Mouse (Mus musculus): ENCODE data around the gene Pelo. TPM values are rescaled to one million over a fixed set of nuclear protein-coding genes. Genes with fewer than 3 reads are reported as not detected.

The Pelo gene
- total RNA-seq, 2 experiments from 2014 or later = 21.1 to 21.9 TPM

- no peak for DNase-seq
Observed at GRCm38 (mm10) chr13:115096216-115096615, 6.2 kb upstream of the Pelo start.

GRCm38 (mm10) chr13:115095392-115095791, 5.4 kb upstream of the Pelo start:
- DNase-seq = no peak

GRCm38 (mm10) chr13:115091511-115091910, 1.5 kb upstream of the Pelo start:
- no peak for DNase-seq

GRCm38 (mm10) chr13:115090977-115091445, 1.0 kb upstream of the Pelo start:
- DNase-seq = no peak

GRCm38 (mm10) chr13:115089395-115090025, 476 bp downstream of the Pelo start:
- peak; percentile 6 to 7 for DNase-seq

GRCm38 (mm10) chr13:115089020-115089394, 979 bp downstream of the Pelo start:
- DNase-seq = no peak

GRCm38 (mm10) chr13:115085974-115086373, 4.0 kb downstream of the Pelo start:
- DNase-seq = no peak

GRCm38 (mm10) chr13:115082339-115082738, 7.6 kb downstream of the Pelo start:
- DNase-seq = no peak

- no peak for DNase-seq
Observed at GRCm38 (mm10) chr13:115079996-115080585, 9.9 kb downstream of the Pelo start.

- DNase-seq = no peak
Observed at GRCm38 (mm10) chr13:115078997-115079685, 10.8 kb downstream of the Pelo start.

GRCm38 (mm10) chr13:115077346-115078134, 12.4 kb downstream of the Pelo start:
- no peak for DNase-seq

- no peak for DNase-seq
Observed at GRCm38 (mm10) chr13:115072386-115072785, 17.6 kb downstream of the Pelo start.

GRCm38 (mm10) chr13:115071431-115071830, 18.6 kb downstream of the Pelo start:
- DNase-seq = no peak

- DNase-seq = no peak
Observed at GRCm38 (mm10) chr13:115067968-115068330, 22.0 kb downstream of the Pelo start.

GRCm38 (mm10) chr13:115067324-115067967, 22.5 kb downstream of the Pelo start:
- no peak for DNase-seq

- DNase-seq = no peak
Observed at GRCm38 (mm10) chr13:115057555-115057954, 32.4 kb downstream of the Pelo start.

- no peak for DNase-seq
Observed at GRCm38 (mm10) chr13:115054783-115055182, 35.2 kb downstream of the Pelo start.

- DNase-seq = no peak
Observed at GRCm38 (mm10) chr13:115052568-115052967, 37.4 kb downstream of the Pelo start.

GRCm38 (mm10) chr13:115050660-115051559, 39.1 kb downstream of the Pelo start:
- DNase-seq = no peak

- DNase-seq = no peak
Observed at GRCm38 (mm10) chr13:115042652-115043051, 47.3 kb downstream of the Pelo start.

Data from layer of hippocampus, postnatal 36 days (tissue).